Mouse (Mus musculus): ENCODE data around the gene Vstm2l. TPM values are rescaled to one million over a fixed set of nuclear protein-coding genes. Genes with fewer than 3 reads are reported as not detected.

The Vstm2l gene
- polyA plus RNA-seq (2012; rRNA removed), result 0.15 TPM in 1 of 2 replicates, not detected in the other

GRCm38 (mm10) chr2:157914105-157914764 lies at the start of gene Vstm2l:
Gene Vstm2l (plus strand): TSS chr2:157914653.

Other genes with a start within 250 kb of the Vstm2l start
- 33.4 and 34.4 TPM in 2 replicates for gene Ctnnbl1, start 177.3 kb upstream of the Vstm2l start, polyA plus RNA-seq (2012; rRNA removed)
- gene Tti1, start 113.8 kb downstream of the Vstm2l start, polyA plus RNA-seq (2012; rRNA removed), result 18.0 and 19.9 TPM in 2 replicates
- 19.0 and 19.4 TPM in 2 replicates for gene Rprd1b, start 113.8 kb downstream of the Vstm2l start, polyA plus RNA-seq (2012; rRNA removed)
- 275 and 294 TPM in 2 replicates for gene Tgm2, start 231.8 kb downstream of the Vstm2l start, polyA plus RNA-seq (2012; rRNA removed)

Data from ovary, adult 2 months (tissue).